Mouse (Mus musculus) kidney, embryonic 14.5 days (tissue): ENCODE data around the gene Htra1. TPM values are rescaled to one million over a fixed set of nuclear protein-coding genes. Genes with fewer than 3 reads are reported as not detected.

Experiments
- ATAC-seq: fragments of 200-750 bp; cut with Nextera tagmentation; 2 replicates; pipeline ENCODE4 v1.8.0; 2017; ENCODE audit warnings: moderate number of reproducible peaks, mild to moderate bottlenecking, moderate TSS enrichment, moderate library complexity; ENCODE audit not compliant: low FRiP score, low TSS enrichment
- H3K27ac ChIP-seq: fragments of 300-500 bp; sonication (generic); 2 replicates; pipeline ENCODE4 v1.5.1; 2014; ENCODE audit warnings: low read depth, mild to moderate bottlenecking, low read length, moderate library complexity, mixed read lengths
- H3K27me3 ChIP-seq: fragments of 300-500 bp; sonication (generic); 2 replicates; pipeline ENCODE4 v1.6.1; 2014; ENCODE audit warnings: mild to moderate bottlenecking, low read length; ENCODE audit not compliant: control insufficient read depth, insufficient read depth
- H3K36me3 ChIP-seq: fragments of 300-500 bp; sonication (generic); 2 replicates; pipeline ENCODE4 v1.6.1; 2014; ENCODE audit warnings: low read length, mixed read lengths; ENCODE audit not compliant: control insufficient read depth, insufficient read depth
- H3K4me1 ChIP-seq: fragments of 300-500 bp; sonication (generic); 2 replicates; pipeline ENCODE4 v1.6.1; 2014; ENCODE audit warnings: low read length, mixed read lengths; ENCODE audit not compliant: control insufficient read depth, insufficient read depth
- H3K4me2 ChIP-seq: fragments of 300-500 bp; sonication (generic); replicated peaks from 2 replicates; pipeline ENCODE4 v1.6.1; 2014; ENCODE audit warnings: low read depth, mild to moderate bottlenecking, low read length
- H3K4me3 ChIP-seq: fragments of 300-500 bp; sonication (generic); 2 replicates; pipeline ENCODE4 v1.5.1; 2014; ENCODE audit warnings: mild to moderate bottlenecking, low read length
- H3K9ac ChIP-seq: fragments of 300-500 bp; sonication (generic); 2 replicates; pipeline ENCODE4 v1.6.1; 2014; ENCODE audit warnings: low read depth, mild to moderate bottlenecking, low read length, moderate library complexity
- H3K9me3 ChIP-seq: fragments of 300-500 bp; sonication (generic); 2 replicates; pipeline ENCODE4 v1.6.1; 2016; ENCODE audit warnings: low read length; ENCODE audit not compliant: control insufficient read depth
- WGBS: fragments of 180-500 bp; shearing (Covaris S2); extraction: QIAGEN DNeasy Blood & Tissue Kit; methylation state at CpG from one replicate; pipeline ENCODE4 v1.1.7; 2014; 5-methylcytosine and 5-hydroxymethylcytosine counted together
- polyA plus RNA-seq: library from polyadenylated mRNA; unstranded; fragments of >200 nt; fragmentation: Nextera tagmentation; extraction: Ambion mirVana; gene quantifications from 2 replicates; pipeline ENCODE4 v1.2.1, GENCODE M21; 2014

Gene Htra1
- polyA plus RNA-seq, 1 experiment from 2014 or later, result 3.0 TPM

- H3K9ac ChIP-seq, result no peak overlapping the region
- ATAC-seq, result no peak
- WGBS, result 81% methylated on average over 4 of the region's 4 CpGs
Measured at GRCm38 (mm10) chr7:130898373-130898772, 37.5 kb upstream of the Htra1 start.

GRCm38 (mm10) chr7:130900233-130900848, 35.6 kb upstream of the Htra1 start:
- Histone ChIP-seq H3K9ac (no peak overlapping the region), H3K9me3 (no peaks in the 10 kb centered on the region), H3K4me1 (no peaks in the 10 kb centered on the region), H3K27ac (no peak overlapping the region), H3K4me3 (no peak overlapping the region), H3K27me3 (no peaks in the 10 kb centered on the region), H3K4me2 (no peak overlapping the region), H3K36me3 (peaks cover 55% of the 10 kb centered on the region)
- whole genome bisulfite sequencing, result 90% methylated on average over 5 of the region's 5 CpGs
- ATAC-seq, result no peak

More at GRCm38 (mm10) chr7:130898373-130898772, 37.5 kb upstream of the Htra1 start:
- no peak overlapping the region for H3K4me3 ChIP-seq
- no peak overlapping the region for H3K4me2 ChIP-seq
- no peaks in the 10 kb centered on the region for H3K4me1 ChIP-seq
- H3K9me3 ChIP-seq, result no peaks in the 10 kb centered on the region
- no peak overlapping the region for H3K27ac ChIP-seq
- H3K27me3 ChIP-seq, result no peaks in the 10 kb centered on the region
- peaks cover 36% of the 10 kb centered on the region for H3K36me3 ChIP-seq

GRCm38 (mm10) chr7:130902929-130903328, 33.0 kb upstream of the Htra1 start:
- WGBS, result 94% methylated on average over 1 of the region's 1 CpGs
- ATAC-seq, result no peak
- Histone ChIP-seq H3K36me3 (peaks cover 54% of the 10 kb centered on the region), H3K9ac (no peak overlapping the region), H3K27me3 (no peaks in the 10 kb centered on the region), H3K27ac (no peak overlapping the region), H3K4me3 (no peak overlapping the region), H3K9me3 (no peaks in the 10 kb centered on the region), H3K4me2 (no peak overlapping the region), H3K4me1 (no peaks in the 10 kb centered on the region)

- H3K9me3 ChIP-seq, result no peaks in the 10 kb centered on the region
- WGBS, result 84% methylated on average over 16 of the region's 16 CpGs
- no peak overlapping the region for H3K4me2 ChIP-seq
- H3K27ac ChIP-seq, result no peak overlapping the region
- no peak for ATAC-seq
- H3K9ac ChIP-seq, result no peak overlapping the region
- peaks cover 60% of the 10 kb centered on the region for H3K36me3 ChIP-seq
- no peaks in the 10 kb centered on the region for H3K4me1 ChIP-seq
- H3K4me3 ChIP-seq, result no peak overlapping the region
- no peaks in the 10 kb centered on the region for H3K27me3 ChIP-seq
Measured at GRCm38 (mm10) chr7:130903505-130904074, 32.3 kb upstream of the Htra1 start.

- Histone ChIP-seq H3K4me3 (no peak overlapping the region), H3K4me2 (no peak overlapping the region), H3K27me3 (no peaks in the 10 kb centered on the region), H3K9me3 (no peaks in the 10 kb centered on the region), H3K27ac (no peak overlapping the region), H3K36me3 (peaks cover 69% of the 10 kb centered on the region), H3K9ac (no peak overlapping the region), H3K4me1 (no peaks in the 10 kb centered on the region)
- 86% methylated on average over 13 of the region's 13 CpGs for WGBS
- no peak for ATAC-seq
Measured at GRCm38 (mm10) chr7:130904571-130905365, 31.1 kb upstream of the Htra1 start.

GRCm38 (mm10) chr7:130910841-130911240, 25.1 kb upstream of the Htra1 start:
- Histone ChIP-seq H3K36me3 (peaks cover 42% of the 10 kb centered on the region), H3K9ac (no peak overlapping the region), H3K27ac (no peak overlapping the region), H3K4me2 (no peak overlapping the region), H3K9me3 (no peaks in the 10 kb centered on the region), H3K4me1 (no peaks in the 10 kb centered on the region), H3K27me3 (no peaks in the 10 kb centered on the region), H3K4me3 (no peak overlapping the region)
- WGBS, result 93% methylated on average over 14 of the region's 14 CpGs
- ATAC-seq, result no peak

GRCm38 (mm10) chr7:130914693-130915363, 21.1 kb upstream of the Htra1 start:
- Histone ChIP-seq H3K27me3 (no peaks in the 10 kb centered on the region), H3K4me2 (no peak overlapping the region), H3K36me3 (peaks cover 19% of the 10 kb centered on the region; the same call in 1 of the 2 replicates), H3K27ac (no peak overlapping the region), H3K9me3 (no peaks in the 10 kb centered on the region), H3K4me1 (no peaks in the 10 kb centered on the region), H3K4me3 (no peak overlapping the region), H3K9ac (no peak overlapping the region)
- no peak for ATAC-seq
- WGBS, result 44% methylated on average over 5 of the region's 5 CpGs

GRCm38 (mm10) chr7:130918260-130918659, 17.7 kb upstream of the Htra1 start:
- Histone ChIP-seq H3K27ac (no peak overlapping the region), H3K4me1 (no peaks in the 10 kb centered on the region), H3K4me3 (no peak overlapping the region), H3K9ac (no peak overlapping the region), H3K9me3 (no peaks in the 10 kb centered on the region), H3K27me3 (no peaks in the 10 kb centered on the region), H3K36me3 (peaks cover 5% of the 10 kb centered on the region; the same call in 1 of the 2 replicates), H3K4me2 (no peak overlapping the region)
- ATAC-seq, result no peak
- WGBS, result 65% methylated on average over 2 of the region's 2 CpGs
